Mouse (Mus musculus) lung, postnatal 0 days (tissue): Measurements from ENCODE around the gene Tm6sf1.

ENCODE experiments used
- CTCF ChIP-seq: IDR thresholded peaks from 2 replicates; pipeline ENCODE4 v1.5.1; 2016; ENCODE audit warnings: antibody characterized with exemption, mild to moderate bottlenecking
- EP300 ChIP-seq: IDR thresholded peaks from 2 replicates; pipeline ENCODE4 v1.6.1; 2016; ENCODE audit warnings: antibody characterized with exemption, mild to moderate bottlenecking, control low read depth

GRCm38 (mm10) chr7:81858236-81858635, 565 bp upstream of the Tm6sf1 start:
- TF ChIP-seq EP300 (no peak), CTCF (peak; percentile 14)
